Mouse (Mus musculus) megakaryocyte, embryonic 14.5 days (primary cell): Measurements from ENCODE around the gene Foxl1.

Experiments used
- FLI1 ChIP-seq: IDR thresholded peaks from 2 replicates; pipeline ENCODE4 v1.6.1; 2012; ENCODE audit warnings: low read length, inconsistent platforms, mixed read lengths
- GATA1 ChIP-seq: IDR thresholded peaks from 3 replicates; pipeline ENCODE4 v1.6.1; 2012; ENCODE audit warnings: mixed read lengths, low read length, inconsistent platforms, borderline replicate concordance

DNA sequence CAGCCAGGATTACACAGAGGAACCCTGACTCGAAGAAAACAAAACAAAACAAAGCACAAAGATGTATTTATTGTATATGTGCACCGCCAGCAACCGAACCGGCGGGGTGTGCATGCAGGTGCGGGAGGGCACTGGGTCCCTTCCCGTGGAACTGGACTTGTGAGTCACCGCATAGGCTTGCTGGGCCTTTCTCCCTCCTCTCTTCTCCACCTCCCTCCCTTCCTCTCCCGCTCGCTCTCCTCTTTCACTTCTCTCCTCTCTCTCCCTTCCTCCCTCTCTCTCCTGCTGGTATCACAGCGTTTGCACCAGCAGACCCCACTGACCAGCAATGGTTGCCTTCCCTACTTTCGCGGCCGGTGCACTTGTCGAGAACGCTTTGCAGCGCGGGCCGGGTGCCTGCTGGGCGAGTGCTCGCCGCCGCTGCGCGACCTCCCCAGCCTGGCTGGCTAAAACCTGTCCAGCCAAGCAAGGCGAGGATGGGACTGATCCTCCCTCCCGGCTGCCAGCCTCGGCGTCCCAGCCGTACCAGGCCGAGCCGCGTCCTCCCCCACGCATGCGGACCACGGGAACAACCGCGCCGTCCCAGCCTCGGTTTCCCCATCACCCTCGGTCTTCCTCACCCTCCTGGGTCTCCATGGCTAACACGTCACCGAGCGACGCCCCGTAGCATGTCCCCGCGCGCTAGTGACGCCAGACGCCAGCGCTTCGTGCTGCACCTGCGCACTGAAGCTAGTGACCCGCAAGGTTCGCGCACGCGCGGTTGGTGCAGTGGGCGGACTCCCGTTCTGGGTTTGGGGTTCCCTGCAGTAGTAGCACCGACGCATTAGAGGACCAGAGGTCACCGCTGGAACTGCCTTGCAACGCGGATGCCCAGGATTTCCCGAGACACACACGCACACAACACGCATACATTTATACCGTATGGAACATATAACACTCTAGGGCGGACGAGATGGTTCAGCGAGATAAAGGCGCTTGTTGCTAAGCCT lies 19.8 kb upstream of the Foxl1 start, which contains the start of gene Mthfsd:
- TF ChIP-seq GATA1 (no peak), FLI1 (no peak)
